Mouse (Mus musculus): ENCODE data around the gene Mpnd.

Gene Mpnd

DNA sequence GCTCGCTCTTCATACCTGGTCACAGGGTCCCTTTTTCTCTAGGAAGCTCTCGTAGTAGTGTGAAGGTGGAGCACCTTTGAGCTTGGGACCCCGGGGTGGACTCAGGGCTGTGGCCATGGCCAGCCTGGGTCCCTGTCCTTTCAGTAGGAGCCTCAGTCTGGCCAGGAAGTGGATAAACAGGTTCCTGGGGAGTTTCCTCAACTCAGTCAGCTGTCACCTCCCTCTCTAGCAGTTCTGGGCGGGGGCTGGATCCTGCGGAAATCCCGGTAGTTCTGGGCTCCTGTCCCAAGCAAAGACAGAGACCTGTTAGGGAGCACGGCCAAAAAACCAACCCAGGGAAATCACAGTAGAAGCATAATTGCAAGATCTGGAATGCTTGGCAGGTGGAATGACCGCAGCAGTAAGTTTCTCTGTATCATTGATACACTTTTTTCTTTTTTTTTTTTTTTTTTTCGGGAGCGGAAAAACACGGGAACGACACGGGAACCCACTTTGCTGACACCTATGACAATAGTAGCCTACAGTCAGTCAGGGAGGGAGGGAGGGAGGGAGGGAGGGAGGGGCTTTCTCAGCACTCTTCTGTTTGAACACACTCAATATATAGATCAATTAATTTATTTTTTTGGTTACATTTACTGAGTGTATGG, at the start of gene Mpnd, which contains the start of gene Stap2:
Gene Mpnd, plus strand, starts transcription at position 297 of the 647 bp plus-strand sequence.
Gene Stap2, minus strand, starts transcription at position 170 of the 647 bp plus-strand sequence.
- DNase-seq: peak in 1 of 2 experiments; percentile 46

DNA sequence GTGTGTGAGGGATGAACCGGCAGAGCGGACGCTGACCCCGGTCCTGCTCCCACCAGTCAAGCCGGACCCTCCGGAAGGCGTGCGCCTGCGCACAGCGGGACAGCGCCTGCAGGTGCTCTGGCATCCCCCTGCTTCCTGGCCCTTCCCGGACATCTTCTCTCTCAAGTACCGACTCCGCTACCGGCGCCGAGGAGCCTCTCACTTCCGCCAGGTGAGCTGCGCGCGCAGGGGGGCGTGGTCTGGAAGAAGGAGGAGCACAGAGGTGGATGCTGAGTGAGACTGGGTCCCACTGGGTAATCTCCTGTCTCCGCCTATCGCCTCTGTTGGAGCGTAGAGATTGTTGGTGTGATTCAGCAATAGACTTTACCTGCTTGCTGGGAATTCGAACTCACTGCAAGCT, 49.4 kb upstream of the Mpnd start:
- DNase-seq: peak; percentile 94 to 96

DNA sequence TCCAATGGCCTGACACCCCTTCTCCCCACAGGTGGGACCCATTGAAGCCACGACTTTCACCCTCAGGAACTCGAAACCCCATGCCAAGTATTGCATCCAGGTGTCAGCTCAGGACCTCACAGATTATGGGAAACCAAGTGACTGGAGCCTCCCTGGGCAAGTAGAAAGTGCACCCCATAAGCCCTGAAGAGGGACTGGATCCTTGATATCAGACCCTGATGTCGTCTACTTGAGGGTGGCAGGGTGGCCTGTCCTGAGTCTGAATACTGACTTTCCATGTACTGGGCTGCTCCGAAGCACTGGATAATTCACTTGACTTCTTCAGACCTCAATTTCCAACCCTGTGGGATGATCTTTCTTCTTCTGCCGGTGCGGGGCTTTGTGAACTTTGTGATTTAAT, 48.9 kb upstream of the Mpnd start:
- DNase-seq: no peak

DNA sequence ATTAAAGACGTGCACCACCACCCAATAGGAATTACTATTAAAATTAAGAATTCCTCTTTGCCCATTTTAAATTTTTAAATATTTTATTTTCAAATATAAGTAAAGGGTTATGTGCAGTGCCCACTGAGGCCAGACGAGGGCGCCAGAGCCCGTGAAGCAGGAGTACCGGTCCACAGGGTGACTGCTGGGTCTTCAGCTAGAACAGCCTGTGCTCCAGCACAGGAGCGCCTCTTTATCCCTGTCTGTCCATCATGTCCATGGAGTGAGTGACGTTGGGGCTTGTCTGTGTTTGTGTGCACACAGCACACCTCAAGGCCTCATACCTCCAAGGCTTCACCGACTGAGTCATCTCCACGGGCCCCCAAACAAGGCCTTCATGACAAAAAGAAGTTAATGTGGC, 48.3 kb upstream of the Mpnd start:
- DNase-seq: peak; percentile 90 to 91

DNA sequence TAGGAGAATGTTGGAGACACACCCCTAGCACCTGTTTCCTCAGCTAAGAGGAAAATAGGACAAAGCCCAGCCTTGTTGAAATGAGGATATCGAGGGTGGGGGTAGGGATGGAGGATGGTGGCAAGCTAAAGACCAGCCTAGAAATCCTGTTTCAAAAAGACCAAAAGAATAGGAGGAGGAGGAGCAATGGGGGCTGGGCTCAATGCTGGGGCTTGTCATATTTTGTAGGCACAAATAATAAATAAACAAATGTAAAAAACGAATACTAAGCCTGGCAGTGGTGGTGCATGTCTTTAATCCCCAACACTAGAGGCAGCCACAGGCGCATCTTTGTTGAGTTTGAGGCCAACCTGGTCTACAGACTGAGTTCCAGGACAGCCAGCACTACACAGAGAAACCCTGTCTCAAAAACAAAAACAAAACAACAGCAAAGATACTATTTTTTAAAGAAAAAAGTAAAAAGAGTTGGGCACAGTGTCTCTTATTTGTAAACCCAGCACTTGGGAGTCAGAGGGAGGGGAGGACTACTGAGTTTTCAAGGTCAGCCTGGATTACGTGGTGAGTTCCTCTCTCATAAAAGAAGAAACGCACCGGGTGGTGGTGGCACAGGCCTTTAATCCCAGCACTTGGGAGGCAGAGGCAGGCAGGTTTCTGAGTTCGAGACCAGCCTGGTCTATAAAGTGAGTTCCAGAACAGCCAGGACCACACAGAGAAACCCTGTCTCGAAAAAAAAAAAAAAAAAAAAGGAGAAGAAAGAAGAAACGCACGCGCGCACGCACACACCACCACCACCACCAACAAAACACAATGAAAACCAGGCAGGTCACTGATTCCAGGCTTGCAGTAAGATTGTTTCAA, 47.6 kb upstream of the Mpnd start:
- DNase-seq: no peak

DNA sequence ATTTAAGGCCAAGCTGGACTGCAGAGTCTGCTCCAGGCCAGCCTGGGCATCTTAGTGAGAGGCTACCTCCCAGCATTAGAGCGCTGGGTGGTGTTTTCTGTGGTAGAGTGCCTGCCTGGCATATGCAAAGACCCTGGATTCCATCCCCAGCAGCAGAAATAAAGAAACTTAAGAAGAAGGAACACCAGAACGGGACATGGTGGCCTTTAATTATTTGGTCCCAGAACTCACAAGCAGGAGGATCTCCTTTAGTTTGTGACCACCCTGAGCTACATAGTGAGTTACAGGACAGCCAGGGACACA, 47.0 kb upstream of the Mpnd start:
- DNase-seq: no peak

DNA sequence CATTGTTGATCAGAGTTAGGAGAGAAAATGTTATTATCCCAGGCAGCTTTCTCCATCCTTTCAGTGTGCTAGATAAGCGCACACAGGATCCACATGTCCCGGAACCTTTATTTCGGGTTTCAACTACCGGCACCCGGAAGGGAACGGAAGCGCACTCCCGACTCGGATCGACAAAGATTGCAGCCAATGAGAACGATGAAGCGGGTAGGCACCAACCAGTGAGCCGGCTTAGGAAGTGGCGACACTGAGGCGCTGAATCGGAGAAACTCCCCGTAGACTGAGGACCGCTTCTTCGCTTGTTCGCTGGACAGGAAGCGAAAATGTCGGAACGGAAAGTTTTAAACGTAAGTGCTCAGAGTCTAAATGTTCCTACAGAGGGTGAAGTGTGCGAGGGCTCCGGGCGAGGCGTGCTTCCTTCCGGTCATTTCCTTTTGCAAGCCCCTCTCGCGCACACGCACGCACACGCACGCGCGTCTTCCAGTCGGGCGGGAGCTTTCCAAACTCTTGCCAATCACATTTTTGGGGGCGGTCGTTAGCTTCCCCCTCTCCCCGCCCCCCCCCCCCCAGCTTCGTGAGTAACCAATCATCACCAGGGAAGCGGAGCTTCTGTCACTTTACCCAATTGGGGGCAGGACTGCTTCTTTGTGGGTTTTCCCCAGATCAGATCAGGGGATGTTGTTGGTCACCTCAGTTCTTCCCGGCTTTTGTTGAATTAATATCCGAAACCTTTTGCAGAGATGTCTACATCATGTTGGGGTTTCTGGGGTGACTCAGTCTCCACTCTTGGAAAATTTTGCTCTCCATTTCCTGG, 46.4 kb upstream of the Mpnd start, which contains the start of gene Yju2:
Gene Yju2, plus strand, starts transcription at position 182 of the 811 bp plus-strand sequence.
- DNase-seq: peak; percentile 94 to 95

DNA sequence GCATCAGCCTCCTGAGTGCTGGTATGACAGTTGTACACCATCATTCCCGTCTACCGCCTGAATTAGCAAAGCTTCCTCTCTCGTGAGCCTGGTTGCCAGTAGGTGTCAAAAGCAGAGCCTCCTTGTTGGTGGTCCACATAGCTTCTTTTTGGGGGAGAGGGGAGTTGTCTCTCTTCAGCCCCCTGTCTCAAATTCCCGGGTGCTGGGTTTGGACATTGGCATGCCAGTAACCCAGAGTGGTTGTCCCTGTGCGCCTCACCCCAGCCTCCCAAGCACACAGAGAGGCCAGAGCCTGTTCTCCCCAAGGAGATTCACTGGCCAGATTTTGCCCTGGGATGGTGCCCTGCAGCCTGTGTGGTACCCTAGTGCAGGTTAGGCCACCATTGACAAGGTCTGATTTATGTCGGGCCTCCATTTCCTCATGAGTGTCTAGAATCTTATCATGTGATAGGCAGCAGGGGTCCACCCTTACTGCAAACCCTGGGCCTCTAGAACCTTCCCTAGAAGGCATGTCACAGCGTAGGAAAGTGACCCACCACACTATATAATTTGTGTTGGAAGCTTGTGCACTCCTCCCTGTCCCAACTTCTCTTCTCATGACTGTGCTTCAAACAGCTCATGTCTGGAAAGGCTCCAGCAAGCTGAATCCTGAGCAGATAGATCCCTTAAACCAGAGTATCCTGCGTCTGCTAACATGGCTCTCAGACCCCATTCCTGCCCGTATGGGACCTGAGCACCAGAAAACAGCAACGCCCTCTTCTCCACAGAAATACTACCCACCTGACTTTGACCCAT, 45.4 kb upstream of the Mpnd start:
- DNase-seq: no peak

DNA sequence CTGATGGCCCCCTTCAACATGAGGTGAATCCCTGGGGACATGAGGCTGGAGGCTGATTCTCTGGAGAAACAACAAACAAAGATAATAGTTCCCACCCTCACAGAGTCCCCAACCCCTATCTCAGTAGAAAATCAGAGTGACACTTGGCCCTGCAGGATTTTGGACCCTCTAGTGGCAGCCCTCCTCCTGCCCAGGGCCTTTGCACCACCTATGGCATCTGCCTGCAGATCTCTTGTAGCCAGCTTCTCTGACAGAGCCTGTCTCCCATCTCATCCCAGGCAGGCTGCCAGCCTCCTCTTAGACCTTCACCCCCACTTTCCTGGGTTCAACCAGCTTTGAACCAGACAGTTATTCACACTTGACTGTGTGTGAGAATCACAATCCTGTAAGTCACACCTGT, 44.7 kb upstream of the Mpnd start:
- peak in 1 of 2 experiments; percentile 19 for DNase-seq

DNA sequence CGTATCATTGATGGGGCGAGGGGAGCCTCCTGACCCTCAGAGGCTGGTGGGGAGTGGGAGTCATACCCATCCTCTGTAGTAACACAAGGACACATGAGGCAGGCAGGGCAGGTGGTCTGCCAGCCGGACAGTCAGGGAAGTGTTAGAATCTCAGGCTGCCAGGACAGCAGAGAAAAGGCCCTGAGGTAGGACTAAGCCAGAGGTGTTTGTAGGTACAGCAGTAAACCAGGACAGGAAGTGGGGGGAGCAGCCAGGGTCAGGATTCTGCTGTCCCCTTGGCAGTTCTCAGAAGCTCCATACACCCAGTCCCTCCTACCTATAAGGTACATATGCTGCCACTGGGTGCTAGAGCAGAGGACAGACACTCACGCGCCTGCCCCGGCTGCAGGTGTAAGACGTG, 43.9 kb upstream of the Mpnd start:
- DNase-seq: no peak

DNA sequence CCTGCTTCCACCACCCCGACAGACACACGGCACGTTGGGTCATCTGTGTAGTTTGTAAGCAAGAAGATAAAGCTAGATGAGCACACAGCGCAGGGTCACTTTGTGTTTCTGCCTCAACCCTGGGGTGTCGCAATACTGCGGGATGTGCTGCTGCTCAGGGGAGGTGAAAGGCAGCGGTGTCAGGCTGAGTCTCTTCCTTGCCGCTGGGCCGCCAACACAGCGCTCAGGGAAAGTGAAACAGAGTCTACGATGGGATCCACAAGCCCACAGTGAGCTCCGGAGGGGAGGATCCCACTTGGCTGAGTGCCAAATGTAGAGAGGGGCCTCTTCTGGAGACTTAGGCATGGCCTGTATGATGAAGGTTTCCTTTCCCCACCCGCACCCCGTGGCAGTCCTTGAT, 42.3 kb upstream of the Mpnd start:
- peak in 1 of 2 experiments; percentile 5 for DNase-seq

DNA sequence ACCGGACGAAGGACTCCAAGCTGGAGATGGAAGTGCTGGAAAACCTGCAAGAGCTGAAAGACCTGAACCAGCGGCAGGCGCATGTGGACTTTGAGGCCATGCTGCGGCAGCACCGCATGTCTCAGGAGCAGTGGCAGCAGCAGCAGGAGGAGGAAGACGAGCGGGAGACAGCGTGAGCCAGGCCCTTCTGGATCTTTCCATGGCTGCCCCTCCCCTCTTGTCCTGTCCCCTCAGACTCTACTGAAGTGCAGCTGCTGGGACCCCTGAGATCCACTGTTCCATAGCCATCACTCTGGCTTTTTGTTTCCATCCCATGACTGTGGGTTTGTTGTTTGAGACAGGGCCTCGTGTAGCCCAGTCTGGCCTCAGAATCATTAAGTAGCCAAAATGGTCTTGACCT, 41.0 kb upstream of the Mpnd start:
- no peak for DNase-seq

DNA sequence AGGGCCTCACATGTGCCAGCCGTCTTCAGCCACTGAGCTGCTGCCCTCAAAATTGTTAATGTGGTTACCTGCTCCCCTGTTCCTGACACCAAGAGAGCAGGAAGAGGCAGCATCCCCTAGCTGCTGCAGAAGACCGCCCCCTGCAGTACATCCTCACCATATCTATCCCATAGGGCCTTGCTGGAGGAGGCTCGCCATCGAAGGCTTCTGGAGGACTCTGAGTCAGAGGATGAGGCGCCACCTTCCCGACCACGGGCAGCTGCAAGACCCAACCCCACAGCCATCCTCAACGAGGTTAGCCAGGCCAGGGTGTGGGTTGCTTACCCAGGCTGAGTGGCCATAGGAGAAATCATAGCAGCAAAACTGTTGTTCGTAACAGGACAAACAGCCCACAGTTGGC, 40.5 kb upstream of the Mpnd start:
- DNase-seq: no peak

DNA sequence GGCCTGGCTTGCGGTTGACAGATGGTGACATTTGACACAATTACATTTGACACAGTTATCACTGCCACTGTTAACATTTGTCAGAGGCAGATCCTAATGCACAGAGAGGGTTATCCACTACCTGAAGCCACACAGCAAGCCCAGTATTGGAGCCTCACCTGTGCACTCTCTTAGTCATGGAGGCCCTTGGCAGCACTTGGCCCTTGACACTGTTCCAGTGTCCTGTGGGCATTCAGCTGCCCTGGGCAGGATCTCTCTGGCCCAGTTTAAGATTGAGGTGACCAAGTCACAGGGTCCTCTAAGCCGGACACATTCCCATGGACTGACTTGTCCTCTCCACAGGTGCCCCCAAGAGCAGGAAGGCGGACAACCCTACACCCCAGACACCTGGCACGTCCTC, 38.3 kb upstream of the Mpnd start:
- peak in 1 of 2 experiments; percentile 37 for DNase-seq

DNA sequence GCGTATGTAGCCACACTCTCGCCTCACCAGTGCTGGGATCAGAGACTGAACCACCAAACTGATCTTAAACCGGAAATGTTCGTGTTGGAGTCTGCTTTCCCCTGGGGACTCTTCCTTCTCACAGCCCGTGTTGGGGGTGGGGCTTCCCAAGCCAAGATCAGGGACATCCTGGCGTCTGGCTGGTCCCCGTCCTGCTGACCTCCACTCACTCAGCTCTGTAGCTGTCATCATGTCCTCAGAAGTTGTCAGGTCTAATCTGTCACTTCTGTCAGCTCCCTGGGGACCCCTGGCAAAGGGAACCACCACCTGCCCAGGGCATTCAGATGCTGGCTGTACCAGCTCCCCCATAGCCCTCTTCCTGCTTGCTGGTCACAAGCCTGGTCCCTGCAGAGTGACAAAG, 37.3 kb upstream of the Mpnd start:
- peak; percentile 63 to 66 for DNase-seq

DNA sequence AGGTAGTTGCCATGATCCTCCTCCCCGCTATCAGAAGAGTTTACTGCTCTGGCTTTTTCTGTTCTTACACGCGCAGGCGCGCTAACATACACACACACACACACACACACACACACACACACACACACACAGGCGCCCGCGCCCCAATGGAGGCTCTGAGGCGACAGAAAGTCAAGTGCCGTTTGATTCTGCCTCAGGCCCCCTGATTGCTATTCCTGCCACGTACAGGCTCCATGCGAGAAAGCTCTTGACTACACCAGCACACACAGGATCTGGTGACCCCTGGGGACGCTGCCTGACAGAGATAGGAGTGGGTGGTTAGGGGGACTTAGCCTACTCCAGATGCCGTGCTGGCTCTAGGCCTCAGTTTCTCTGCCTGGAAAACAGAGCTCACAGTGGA, 36.0 kb upstream of the Mpnd start:
- DNase-seq: peak; percentile 78 to 79

DNA sequence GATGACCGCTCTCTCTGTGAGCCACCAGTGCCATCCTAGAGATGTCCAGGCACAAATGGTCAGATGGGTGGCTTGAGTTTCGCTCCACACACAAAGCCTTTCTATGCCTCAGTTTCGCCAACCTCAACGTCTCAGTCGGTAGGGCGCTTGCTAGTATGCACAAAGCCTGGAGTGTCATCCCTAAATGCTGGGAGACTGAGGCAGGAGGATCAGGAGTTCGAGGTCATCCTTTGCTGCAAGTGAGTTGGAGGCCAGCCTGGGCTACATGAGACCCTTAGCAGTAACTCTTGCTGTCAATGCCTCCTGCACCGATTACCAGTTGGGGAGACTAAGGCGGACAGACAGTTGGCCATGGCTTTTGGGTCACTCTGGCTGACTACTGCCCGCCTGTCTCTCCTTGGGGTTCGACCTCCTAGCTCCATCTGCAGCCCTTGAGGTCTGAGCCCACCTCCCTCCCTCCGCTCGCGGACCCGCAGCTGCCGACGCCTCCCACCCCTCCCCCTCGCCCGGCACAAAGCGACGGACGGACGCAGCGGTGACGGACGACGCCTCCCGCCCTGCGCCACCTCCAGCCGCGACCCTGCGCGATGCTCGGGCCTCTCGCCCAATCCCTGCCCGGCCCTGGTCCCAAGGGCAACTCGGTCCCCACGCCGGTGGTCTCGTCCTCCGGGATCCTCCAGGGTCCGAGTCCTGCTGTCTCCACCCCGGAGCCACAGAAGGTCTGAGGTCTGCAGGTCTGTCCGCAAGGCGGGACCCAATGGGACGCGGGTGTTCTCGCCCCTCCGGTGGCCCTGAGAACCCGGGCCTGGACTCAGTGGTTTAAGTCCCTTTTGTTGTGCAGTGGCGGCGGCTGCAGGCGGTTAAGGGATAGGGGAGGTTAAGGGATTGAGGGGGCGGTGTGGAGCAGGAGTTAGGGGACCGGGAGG, 35.3 kb upstream of the Mpnd start, which contains the start of gene Shd:
Gene Shd, plus strand, starts transcription at position 502 of the 926 bp plus-strand sequence.
- DNase-seq: peak; percentile 87 to 89

DNA sequence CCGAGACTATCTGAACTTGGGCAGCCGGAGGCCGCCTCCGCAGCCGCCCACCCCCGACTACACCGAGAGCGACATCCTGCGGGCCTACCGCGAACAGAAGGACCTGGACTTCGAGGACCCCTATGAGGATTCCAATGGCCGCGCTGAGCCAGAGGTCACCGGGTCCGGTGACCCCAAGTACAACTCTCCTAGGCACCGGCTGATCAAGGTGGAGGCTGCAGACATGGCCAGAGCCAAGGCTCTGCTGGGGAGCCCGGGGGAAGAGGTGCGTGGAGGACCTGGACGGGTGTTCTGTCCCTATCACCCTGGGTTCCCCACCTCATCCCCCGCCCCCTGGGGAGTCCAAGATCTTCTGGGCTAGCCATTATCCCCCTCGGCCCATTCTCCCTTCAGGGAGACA, 34.1 kb upstream of the Mpnd start:
- DNase-seq: peak; percentile 48 to 54

DNA sequence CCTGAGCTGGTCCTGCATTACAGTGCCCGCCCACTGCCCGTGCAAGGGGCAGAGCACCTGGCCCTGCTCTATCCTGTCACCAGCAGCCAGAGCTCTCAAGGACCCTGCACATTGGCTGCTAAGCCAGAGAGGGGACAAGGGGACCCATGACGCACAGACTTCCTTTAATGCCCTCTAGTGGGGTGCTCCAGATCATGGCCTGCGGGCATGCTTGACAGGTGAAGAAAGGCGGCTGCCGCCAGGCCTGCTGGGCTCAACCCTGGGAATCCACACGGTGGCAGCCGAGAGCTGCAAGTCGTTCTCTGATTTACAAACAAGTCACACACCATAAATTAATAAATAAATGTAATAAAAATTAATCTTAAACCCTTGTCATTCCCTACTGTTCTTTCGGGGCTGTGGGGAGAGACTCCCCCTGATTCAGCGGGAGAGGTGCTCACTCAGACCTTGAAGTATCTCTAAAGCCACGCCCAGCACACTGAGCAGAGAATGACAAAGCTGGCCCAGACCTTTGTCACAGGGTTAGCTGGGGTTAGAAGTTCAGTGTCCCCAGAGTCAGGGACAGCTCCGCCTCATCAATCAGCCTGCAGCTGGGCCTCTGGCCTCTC, 29.2 kb upstream of the Mpnd start:
- DNase-seq: peak; percentile 92 to 93

DNA sequence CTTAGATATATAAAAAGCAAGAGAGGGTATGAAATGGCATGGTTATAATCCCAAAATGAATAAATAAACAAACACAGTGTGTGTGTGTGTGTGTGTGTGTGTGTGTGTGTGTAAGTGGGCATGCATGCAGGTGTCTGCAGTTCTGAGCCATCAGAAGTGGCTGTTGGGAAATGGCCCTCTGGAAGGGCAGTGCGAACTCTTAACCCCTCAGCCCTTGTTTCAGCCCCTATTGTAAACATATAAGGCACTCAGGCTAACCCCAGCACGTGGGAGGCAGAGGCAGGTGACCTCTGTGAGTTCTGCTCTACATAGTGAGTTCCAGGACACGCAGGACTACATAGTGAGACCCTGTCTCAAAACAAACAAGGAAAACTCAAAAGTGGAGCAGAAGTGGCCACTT, 28.2 kb upstream of the Mpnd start:
- DNase-seq: no peak

Measured in cerebellum, postnatal 10 days (tissue).